Mouse (Mus musculus) hindbrain, embryonic 15.5 days (tissue): ENCODE measurements at regions not wholly inside any gene's neighbourhood (a gene's known extent, or its start where the extent isn't known, plus 50 kb on each side); places are given as distances from the start of the nearest gene placed in this dataset.
"Not testable (repeated sequence)": the region's sequence is repeated elsewhere in the genome, so short reads cannot be mapped to it uniquely, and the experiment has no call there.

Experiments
- ATAC-seq: fragments of 200-750 bp; cut with Nextera tagmentation; 2 replicates; pipeline ENCODE4 v1.8.0; 2017; ENCODE audit warnings: low read depth, moderate number of reproducible peaks, moderate TSS enrichment; ENCODE audit not compliant: low FRiP score
- H3K27ac ChIP-seq: fragments of 300-500 bp; sonication (generic); replicated peaks from 2 replicates; pipeline ENCODE4 v1.5.1; 2015; ENCODE audit warnings: mild to moderate bottlenecking, inconsistent platforms
- H3K27me3 ChIP-seq: fragments of 300-500 bp; sonication (generic); 2 replicates; pipeline ENCODE4 v1.6.1; 2015; ENCODE audit warnings: control low read depth, inconsistent platforms
- H3K36me3 ChIP-seq: fragments of 300-500 bp; sonication (generic); 2 replicates; pipeline ENCODE4 v1.6.1; 2015; ENCODE audit warnings: control low read depth, inconsistent platforms
- H3K4me1 ChIP-seq: fragments of 300-500 bp; sonication (generic); replicated peaks from 2 replicates; pipeline ENCODE4 v1.6.1; 2015; ENCODE audit warnings: control low read depth, inconsistent platforms
- H3K4me2 ChIP-seq: fragments of 300-500 bp; sonication (generic); 2 replicates; pipeline ENCODE4 v1.6.1; 2015; ENCODE audit warnings: moderate library complexity, mild to moderate bottlenecking, inconsistent platforms
- H3K4me3 ChIP-seq: fragments of 300-500 bp; sonication (generic); 2 replicates; pipeline ENCODE4 v1.5.1; 2015; ENCODE audit warnings: mild to moderate bottlenecking, inconsistent platforms
- H3K9ac ChIP-seq: fragments of 300-500 bp; sonication (generic); 2 replicates; pipeline ENCODE4 v1.6.1; 2015; ENCODE audit warnings: inconsistent platforms
- H3K9me3 ChIP-seq: fragments of 300-500 bp; sonication (generic); 2 replicates; pipeline ENCODE4 v1.6.1; 2016; ENCODE audit warnings: control low read depth, inconsistent platforms
- WGBS: fragments of 180-500 bp; shearing (Covaris S2); methylation state at CpG from one replicate; pipeline ENCODE4 v1.1.7; 2015; 5-methylcytosine and 5-hydroxymethylcytosine counted together

GRCm38 (mm10) chr17:4526466-4526865, 467.7 kb upstream of the Arid1b start:
- Histone ChIP-seq H3K4me3 (no peak overlapping the region), H3K27ac (no peak overlapping the region), H3K4me1 (no peaks in the 10 kb centered on the region), H3K4me2 (no peak overlapping the region), H3K9me3 (no peaks in the 10 kb centered on the region), H3K27me3 (no peaks in the 10 kb centered on the region), H3K9ac (no peak overlapping the region), H3K36me3 (no peaks in the 10 kb centered on the region)
- ATAC-seq = no peak
- WGBS = 92% methylated on average over 7 of the region's 7 CpGs

DNA sequence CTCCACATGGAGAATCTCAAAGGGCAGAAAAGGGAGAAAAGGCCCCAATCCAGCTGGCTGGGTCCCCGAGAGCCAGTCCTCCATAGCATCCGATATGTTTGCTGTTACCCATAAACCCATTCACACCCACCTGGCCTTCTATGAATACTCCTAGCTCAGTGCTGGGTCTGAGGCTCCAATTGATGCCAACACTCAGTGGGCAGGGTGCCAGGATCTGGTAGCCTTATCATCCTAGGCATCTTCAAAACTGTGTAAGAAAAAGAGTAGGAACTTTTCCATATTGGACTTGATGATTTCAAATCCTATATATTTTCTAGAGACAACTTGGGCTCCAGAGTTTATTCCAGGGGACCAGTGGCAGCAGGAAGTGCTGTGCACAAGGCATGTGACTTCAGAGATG, 462.0 kb upstream of the Arid1b start:
- no peak for ATAC-seq
- Histone ChIP-seq H3K9me3 (no peaks in the 10 kb centered on the region), H3K4me1 (no peaks in the 10 kb centered on the region), H3K4me3 (no peak overlapping the region), H3K9ac (no peak overlapping the region), H3K4me2 (no peak overlapping the region), H3K36me3 (no peaks in the 10 kb centered on the region), H3K27me3 (no peaks in the 10 kb centered on the region), H3K27ac (no peak overlapping the region)
- WGBS = 81% methylated on average over 2 of the region's 2 CpGs

GRCm38 (mm10) chr17:4540435-4540834, 453.7 kb upstream of the Arid1b start:
- Histone ChIP-seq H3K27me3 (no peaks in the 10 kb centered on the region), H3K36me3 (no peaks in the 10 kb centered on the region), H3K4me2 (no peak overlapping the region), H3K4me1 (peaks cover 8% of the 10 kb centered on the region), H3K9ac (no peak overlapping the region), H3K9me3 (no peaks in the 10 kb centered on the region), H3K4me3 (no peak overlapping the region), H3K27ac (no peak overlapping the region)
- 32% methylated on average over 2 of the region's 2 CpGs for WGBS
- no peak for ATAC-seq

DNA sequence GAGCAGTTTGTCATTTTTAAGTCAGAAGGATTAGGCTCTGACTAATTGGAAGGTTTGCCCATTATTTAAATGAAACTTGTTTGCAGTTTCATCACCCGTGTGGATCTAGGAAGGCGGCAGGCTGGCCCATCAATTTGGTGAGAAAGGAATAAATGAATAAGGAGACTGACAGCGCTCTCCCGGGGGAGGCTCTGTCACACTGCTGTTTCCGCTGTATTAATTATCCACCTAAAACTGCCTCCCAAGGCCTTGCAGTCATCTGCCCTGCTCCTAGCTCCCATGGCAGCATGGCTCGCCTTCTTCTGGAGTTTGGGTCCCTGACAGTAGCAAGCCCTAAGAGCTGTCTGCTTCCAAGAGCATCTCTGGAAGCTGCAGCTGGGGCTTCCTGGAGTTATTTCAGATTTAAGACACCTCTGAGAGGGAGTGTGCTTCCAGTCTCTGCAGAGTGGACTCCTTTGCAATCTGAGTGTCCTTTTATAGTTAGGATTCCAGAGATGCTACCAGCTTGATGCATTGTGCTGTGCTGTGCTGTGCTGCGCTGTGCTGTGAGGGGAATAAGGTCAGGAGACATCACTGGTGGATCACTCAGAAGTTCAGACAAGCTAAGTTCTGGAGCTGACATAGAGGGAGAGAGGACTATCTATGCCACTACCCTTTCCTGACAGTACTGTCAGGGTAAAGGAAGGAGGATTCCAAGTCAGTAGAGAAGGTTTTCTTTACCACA, 452.9 kb upstream of the Arid1b start:
- Histone ChIP-seq H3K4me2 (no peak overlapping the region), H3K27me3 (no peaks in the 10 kb centered on the region), H3K9ac (no peak overlapping the region), H3K4me1 (peaks cover 8% of the 10 kb centered on the region), H3K27ac (no peak overlapping the region; the same call in 1 of the 2 replicates), H3K4me3 (no peak overlapping the region), H3K9me3 (no peaks in the 10 kb centered on the region), H3K36me3 (no peaks in the 10 kb centered on the region)
- WGBS = 22% methylated on average over 7 of the region's 7 CpGs
- ATAC-seq = 0 out of 2 replicates have a peak, but pooled peaks have one; percentile 61

DNA sequence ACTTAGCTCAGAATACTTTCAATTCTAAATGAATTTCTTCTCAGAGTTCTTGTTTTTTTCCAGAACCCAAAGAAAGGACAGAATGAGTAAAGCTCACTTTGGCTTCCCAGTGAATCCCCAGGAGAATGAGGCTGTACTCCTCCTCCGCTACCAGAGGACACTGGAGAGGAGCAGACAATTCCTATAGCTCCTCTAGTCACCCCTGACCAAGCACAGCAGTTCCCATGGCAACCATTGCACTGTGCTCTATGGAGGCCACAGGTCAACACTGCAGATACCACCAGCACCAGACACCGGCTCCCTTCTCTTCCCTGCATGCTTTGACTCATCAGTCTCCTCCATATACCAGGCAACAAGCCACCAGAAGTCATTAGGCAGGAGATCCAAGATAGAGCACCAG, 447.6 kb upstream of the Arid1b start:
- no peak for ATAC-seq
- H3K27me3 ChIP-seq = no peaks in the 10 kb centered on the region
- H3K4me3 ChIP-seq = no peak overlapping the region
- H3K36me3 ChIP-seq = no peaks in the 10 kb centered on the region
- H3K4me2 ChIP-seq = no peak overlapping the region
- H3K27ac ChIP-seq = no peak overlapping the region
- 32% methylated on average over 2 of the region's 2 CpGs for WGBS
- no peaks in the 10 kb centered on the region for H3K4me1 ChIP-seq
- H3K9me3 ChIP-seq = no peaks in the 10 kb centered on the region
- H3K9ac ChIP-seq = no peak overlapping the region

DNA sequence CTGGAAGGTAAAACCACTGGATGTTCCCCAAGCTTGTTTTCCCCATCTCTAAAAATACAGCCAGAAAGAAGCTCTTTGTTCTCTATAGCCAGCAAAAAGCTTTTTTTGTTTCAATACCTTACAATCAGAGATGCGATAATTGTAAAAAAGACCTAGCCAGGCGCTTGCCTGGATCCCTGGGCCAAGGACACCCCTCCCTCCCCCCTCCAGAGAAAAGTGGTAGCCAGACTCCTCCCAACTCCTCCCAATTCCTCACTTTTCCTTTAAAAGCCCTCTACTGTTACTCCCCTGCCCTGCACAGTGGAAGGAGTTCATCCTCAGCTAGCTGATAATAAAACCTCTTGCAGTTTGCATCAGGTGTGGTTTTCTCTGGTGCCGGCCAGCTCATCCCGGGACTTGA, 441.1 kb upstream of the Arid1b start:
- not testable (repeated sequence) for ATAC-seq, H3K4me2 ChIP-seq, H3K27me3 ChIP-seq, H3K4me1 ChIP-seq, H3K9ac ChIP-seq, H3K9me3 ChIP-seq, H3K4me3 ChIP-seq, H3K27ac ChIP-seq, H3K36me3 ChIP-seq
- 86% methylated on average over 4 of the region's 4 CpGs for WGBS

DNA sequence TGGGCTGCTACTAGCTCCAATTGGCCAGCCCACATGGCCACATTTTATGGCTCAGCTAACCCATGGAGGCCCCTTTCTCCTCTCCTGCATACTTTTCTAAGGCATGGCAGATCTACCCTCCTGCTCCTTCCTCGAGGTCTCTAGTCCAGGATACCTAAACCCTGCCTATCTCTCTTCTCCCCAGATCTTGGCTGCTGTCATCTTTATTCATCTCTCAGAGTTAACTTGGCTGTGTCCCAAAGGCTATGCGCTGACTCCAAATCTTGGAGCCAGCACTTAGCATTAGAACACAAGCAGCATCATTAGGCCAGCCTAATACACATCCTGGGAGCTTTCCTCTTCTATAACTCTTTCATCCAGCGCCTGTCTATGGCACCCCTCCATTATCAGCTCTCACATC, 430.5 kb upstream of the Arid1b start:
- Histone ChIP-seq H3K9ac (no peak overlapping the region), H3K36me3 (no peaks in the 10 kb centered on the region), H3K27ac (no peak overlapping the region), H3K27me3 (no peaks in the 10 kb centered on the region), H3K9me3 (no peaks in the 10 kb centered on the region), H3K4me2 (no peak overlapping the region), H3K4me1 (no peaks in the 10 kb centered on the region; the same call in 1 of the 2 replicates), H3K4me3 (no peak overlapping the region)
- WGBS = 73% methylated on average over 3 of the region's 3 CpGs
- no peak for ATAC-seq

DNA sequence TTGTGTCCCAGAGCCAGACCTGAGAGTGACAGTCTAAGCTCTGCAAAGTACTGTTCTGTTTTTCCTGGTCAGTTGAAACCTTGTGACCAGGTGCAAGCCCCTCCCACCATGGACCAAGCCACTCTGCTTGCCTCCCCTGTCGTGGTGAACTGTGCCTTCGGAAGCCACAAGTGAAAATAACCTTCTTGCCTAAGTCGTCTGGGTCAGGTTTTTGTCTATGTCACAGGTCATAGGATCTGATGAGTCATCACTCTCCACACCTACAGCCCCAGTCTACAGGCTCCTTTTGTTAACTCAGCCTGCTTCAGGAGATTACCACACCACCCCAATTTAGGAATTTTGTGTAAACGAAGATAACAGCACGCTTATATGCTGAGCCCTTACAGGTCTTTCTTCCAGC, 417.2 kb upstream of the Arid1b start:
- H3K4me3 ChIP-seq = no peak overlapping the region
- 75% methylated on average over 5 of the region's 5 CpGs for WGBS
- H3K27me3 ChIP-seq = no peaks in the 10 kb centered on the region
- H3K4me2 ChIP-seq = no peak overlapping the region
- H3K36me3 ChIP-seq = no peaks in the 10 kb centered on the region
- ATAC-seq = no peak
- H3K9ac ChIP-seq = no peak overlapping the region
- H3K9me3 ChIP-seq = no peaks in the 10 kb centered on the region
- H3K27ac ChIP-seq = no peak overlapping the region
- no peaks in the 10 kb centered on the region for H3K4me1 ChIP-seq

- 93% methylated on average over 11 of the region's 11 CpGs for WGBS
- Histone ChIP-seq H3K9me3 (no peaks in the 10 kb centered on the region), H3K4me1 (no peaks in the 10 kb centered on the region), H3K27me3 (no peaks in the 10 kb centered on the region), H3K4me2 (no peak overlapping the region), H3K36me3 (no peaks in the 10 kb centered on the region), H3K4me3 (no peak overlapping the region), H3K27ac (no peak overlapping the region), H3K9ac (no peak overlapping the region)
- ATAC-seq = no peak
These were observed 412.3 kb upstream of the Arid1b start for GRCm38 (mm10) chr17:4581851-4582250.

- no peak overlapping the region for H3K27ac ChIP-seq
- H3K36me3 ChIP-seq = no peaks in the 10 kb centered on the region
- H3K4me3 ChIP-seq = no peak overlapping the region
- ATAC-seq = no peak
- WGBS = 86% methylated on average over 8 of the region's 8 CpGs
- no peak overlapping the region for H3K4me2 ChIP-seq
- H3K4me1 ChIP-seq = peaks cover 5% of the 10 kb centered on the region; the same call in 1 of the 2 replicates
- H3K9me3 ChIP-seq = no peaks in the 10 kb centered on the region
- no peak overlapping the region for H3K9ac ChIP-seq
- H3K27me3 ChIP-seq = no peaks in the 10 kb centered on the region
These were observed 383.7 kb upstream of the Arid1b start for GRCm38 (mm10) chr17:4610481-4610880.

- Histone ChIP-seq H3K4me2 (no peak overlapping the region), H3K9me3 (no peaks in the 10 kb centered on the region), H3K4me3 (no peak overlapping the region), H3K27me3 (no peaks in the 10 kb centered on the region), H3K36me3 (no peaks in the 10 kb centered on the region), H3K27ac (no peak overlapping the region), H3K4me1 (peaks cover 5% of the 10 kb centered on the region; the same call in 1 of the 2 replicates), H3K9ac (no peak overlapping the region)
- no peak for ATAC-seq
- WGBS = 91% methylated on average over 5 of the region's 5 CpGs
These were observed 383.1 kb upstream of the Arid1b start for GRCm38 (mm10) chr17:4610993-4611392.

DNA sequence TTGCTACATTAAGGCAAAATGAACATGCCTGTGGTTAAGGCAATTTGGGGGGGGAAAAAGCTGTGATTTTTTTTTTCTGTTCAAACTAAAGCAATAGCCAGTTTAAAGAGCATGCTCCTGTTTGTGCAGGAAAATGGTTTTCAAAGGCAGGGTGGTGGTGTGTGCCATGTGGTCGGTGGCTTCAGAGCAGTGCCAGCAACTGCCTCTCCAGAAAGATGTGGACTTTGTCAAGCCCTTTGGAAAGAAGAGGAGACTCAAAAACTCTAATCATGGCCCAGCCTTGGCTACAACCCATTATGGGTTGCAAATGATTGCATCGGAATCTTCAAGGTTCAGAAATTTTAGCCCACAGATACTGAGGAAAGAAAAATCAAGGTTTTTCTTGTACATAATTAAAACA, 382.4 kb upstream of the Arid1b start:
- Histone ChIP-seq H3K4me2 (no peak overlapping the region), H3K27me3 (no peaks in the 10 kb centered on the region), H3K36me3 (no peaks in the 10 kb centered on the region), H3K4me3 (no peak overlapping the region), H3K9me3 (no peaks in the 10 kb centered on the region), H3K9ac (no peak overlapping the region), H3K27ac (no peak overlapping the region), H3K4me1 (peaks cover 5% of the 10 kb centered on the region; the same call in 1 of the 2 replicates)
- no peak for ATAC-seq
- WGBS = 83% methylated on average over 2 of the region's 2 CpGs

DNA sequence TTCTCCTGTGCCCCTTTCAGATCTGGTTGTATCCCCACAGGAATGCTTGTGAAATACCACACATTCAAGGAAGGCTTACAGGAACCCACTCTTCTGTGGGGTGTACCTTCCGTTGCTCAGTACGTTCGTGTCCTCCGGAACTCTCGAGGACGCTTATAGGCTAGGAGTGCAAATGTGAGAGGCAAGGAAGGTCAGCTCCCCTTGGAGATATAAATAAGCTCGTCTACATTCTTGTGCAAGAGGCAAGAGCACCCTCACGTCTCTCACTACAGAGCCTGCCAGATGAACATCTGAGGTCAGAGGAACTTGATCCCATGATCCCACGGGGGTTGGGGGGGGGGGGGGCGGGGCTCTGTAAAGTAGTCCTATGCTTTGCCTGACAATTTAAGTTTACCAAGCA, 382.0 kb upstream of the Arid1b start:
- no peak overlapping the region for H3K4me3 ChIP-seq
- no peak overlapping the region for H3K27ac ChIP-seq
- H3K9me3 ChIP-seq = no peaks in the 10 kb centered on the region
- ATAC-seq = no peak
- WGBS = 64% methylated on average over 10 of the region's 10 CpGs
- no peaks in the 10 kb centered on the region for H3K36me3 ChIP-seq
- no peak overlapping the region for H3K9ac ChIP-seq
- no peak overlapping the region for H3K4me2 ChIP-seq
- H3K4me1 ChIP-seq = peaks cover 5% of the 10 kb centered on the region; the same call in 1 of the 2 replicates
- no peaks in the 10 kb centered on the region for H3K27me3 ChIP-seq
